Mouse (Mus musculus): ENCODE results near the gene Magi2. TPM values are rescaled to one million over a fixed set of nuclear protein-coding genes. Genes with fewer than 3 reads are reported as not detected.
"Not testable (repeated sequence)": the region's sequence is repeated elsewhere in the genome, so short reads cannot be mapped to it uniquely, and the experiment has no call there.

Magi2 gene
- polyA plus RNA-seq, 1 experiment from 2014 or later, result 2.7 TPM

DNA sequence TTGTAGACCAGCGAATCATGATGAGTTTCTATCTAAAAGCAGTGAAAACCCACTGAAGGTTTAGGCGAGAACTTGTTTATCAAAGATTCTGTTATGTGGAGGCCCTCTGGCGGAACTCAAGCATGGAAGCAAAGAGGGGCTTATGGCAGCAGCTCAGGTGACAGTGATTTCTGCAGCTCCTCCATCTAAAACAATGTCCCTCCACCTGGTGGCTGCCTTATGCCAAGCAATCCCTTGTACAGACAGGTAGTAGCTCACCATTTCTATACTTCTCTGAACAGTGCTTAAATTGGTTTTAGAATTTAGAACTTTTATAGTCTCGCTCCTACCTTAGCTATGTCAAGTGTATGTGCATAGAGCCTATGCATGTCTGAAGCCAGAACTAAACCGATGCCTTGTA, 1472.3 kb downstream of the Magi2 start:
- Histone ChIP-seq H3K27ac (no peak overlapping the region), H3K36me3 (no peaks in the 10 kb centered on the region), H3K4me1 (peaks cover 6% of the 10 kb centered on the region; the same call in 1 of the 2 replicates), H3K9me3 (no peaks in the 10 kb centered on the region), H3K4me2 (no peak overlapping the region), H3K9ac (no peak overlapping the region), H3K4me3 (no peak overlapping the region), H3K27me3 (no peaks in the 10 kb centered on the region)
- 71% methylated on average over 5 of the region's 5 CpGs for WGBS
- ATAC-seq (ENCODE audit: borderline replicate concordance, extremely low read depth, low FRiP score, low TSS enrichment), result no peak

DNA sequence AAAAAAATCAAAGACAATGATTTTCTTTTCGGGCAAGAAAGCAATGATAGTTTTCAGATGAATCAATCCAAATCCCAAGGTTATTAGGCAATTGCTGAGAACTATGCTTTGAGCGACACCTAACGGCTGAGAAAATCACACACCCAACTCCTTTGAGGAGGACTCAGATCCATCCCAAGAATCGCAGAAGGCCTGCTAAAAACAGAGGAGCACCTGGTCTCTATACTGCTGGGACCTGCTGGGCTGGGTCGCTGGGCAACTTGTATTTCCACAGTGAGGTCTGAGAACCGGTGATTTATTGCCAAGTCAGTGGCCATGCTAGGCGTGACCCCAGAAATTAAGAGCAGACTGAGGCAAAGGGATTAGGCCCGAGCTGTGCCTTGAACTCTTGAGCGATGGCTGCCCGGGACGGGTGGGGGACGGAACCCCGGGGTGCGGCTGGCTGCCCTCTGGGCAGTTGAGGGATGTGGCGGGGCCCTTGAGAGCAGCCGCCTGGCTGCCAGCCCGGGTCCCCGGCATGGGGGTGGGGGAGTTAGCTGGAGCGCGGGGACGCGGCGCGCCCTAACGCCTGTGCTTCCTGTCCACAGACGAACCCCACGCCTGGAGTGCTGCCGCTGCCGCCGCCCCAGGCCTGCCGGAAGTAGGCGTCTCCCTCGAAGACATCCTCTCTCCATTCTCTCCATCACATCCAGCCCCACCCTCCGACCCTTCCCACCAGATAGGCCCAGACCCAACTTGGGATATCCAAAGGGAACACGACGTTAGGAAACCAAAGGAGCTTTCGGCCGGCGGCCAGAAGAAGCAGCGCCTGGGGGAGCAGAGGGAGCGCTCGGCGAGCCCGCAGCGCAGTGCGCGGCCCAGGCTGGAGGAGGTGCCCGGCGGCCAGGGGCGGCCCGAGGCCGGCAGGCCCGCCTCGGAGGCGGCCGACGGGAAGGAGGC, 1474.9 kb downstream of the Magi2 start:
- peak; percentile 96 for ATAC-seq (ENCODE audit: borderline replicate concordance, extremely low read depth, low FRiP score, low TSS enrichment)
- under 1% methylated on average over 54 of the region's 57 CpGs for WGBS
- peaks cover 6% of the 10 kb centered on the region; the same call in 1 of the 2 replicates for H3K4me1 ChIP-seq

DNA sequence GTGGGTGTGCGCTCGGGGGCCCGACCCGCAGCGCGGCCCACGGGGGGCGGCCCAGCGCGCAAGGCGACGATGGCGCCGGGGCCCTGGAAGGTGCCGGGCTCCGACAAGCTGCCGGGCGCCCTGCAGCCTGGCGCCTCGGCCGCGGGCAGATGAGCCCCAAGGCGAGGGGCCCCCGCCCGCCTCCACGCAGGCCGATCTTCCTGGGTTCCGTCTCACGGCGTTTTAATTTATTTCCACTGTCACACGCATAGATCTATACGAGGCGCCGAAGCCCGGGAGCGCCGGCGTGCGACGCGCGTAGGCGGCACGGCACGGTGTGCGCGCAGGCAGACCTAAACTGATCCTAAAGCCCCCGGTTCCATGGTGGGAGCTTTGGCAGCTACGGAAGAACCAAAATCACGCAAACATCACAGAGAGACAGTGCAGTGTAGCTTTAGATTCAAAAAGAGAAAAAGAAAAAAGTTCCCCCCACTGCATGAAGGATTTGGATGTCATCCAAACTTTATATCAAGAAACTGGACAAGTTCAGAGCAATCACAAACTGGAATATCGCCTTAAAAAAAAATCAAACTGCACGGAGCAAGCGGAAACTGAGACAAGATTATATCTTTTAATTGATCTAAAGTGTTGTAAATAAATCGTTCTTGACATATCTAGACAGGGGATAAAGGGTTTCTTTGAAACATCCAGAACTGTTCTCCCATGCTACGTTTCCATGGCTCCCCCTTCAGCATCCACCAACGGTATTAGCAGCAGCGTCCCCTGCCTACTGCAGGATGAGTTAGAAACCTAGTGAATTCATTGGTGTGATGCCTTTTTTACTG, 1475.9 kb downstream of the Magi2 start:
- peak overlapping the region; percentile 81 for H3K4me3 ChIP-seq
- WGBS, result under 1% methylated on average over 43 of the region's 57 CpGs

More for the DNA sequence above, 1474.9 kb downstream of the Magi2 start:
- Histone ChIP-seq H3K27me3 (no peaks in the 10 kb centered on the region), H3K9ac (peak overlapping the region; percentile 83), H3K4me2 (peak overlapping the region; percentile 92), H3K27ac (peak overlapping the region; percentile 99), H3K36me3 (no peaks in the 10 kb centered on the region), H3K9me3 (no peaks in the 10 kb centered on the region), H3K4me3 (peak overlapping the region; percentile 81)

DNA sequence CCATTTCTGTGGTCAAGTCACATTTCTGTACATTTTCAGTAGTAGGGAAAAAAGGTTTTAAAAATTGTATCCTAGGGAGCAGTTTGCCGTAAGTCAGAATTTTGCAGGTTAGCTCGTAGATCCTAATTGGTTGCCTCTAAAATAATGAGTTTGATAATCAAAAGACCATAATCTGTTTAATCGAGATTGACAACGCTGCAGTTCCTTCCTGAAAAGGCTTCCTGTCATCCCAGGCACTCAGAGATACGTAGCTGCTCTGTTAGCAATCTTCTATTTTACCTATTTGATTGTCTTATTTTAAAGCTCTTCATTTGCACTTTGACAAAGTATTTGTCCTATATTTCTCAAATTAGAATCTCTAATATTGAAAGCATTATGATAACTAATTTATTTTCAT, 1476.5 kb downstream of the Magi2 start:
- Histone ChIP-seq H3K27me3 (no peaks in the 10 kb centered on the region), H3K4me3 (peak overlapping the region; percentile 81), H3K9ac (no peak overlapping the region), H3K4me1 (peaks cover 6% of the 10 kb centered on the region; the same call in 1 of the 2 replicates), H3K9me3 (no peaks in the 10 kb centered on the region), H3K36me3 (no peaks in the 10 kb centered on the region), H3K27ac (no peak overlapping the region), H3K4me2 (peak overlapping the region; percentile 92)
- ATAC-seq (ENCODE audit: borderline replicate concordance, extremely low read depth, low FRiP score, low TSS enrichment), result no peak
- 66% methylated on average over 5 of the region's 5 CpGs for WGBS

More for the DNA sequence above, 1475.9 kb downstream of the Magi2 start:
- H3K9ac ChIP-seq, result peak overlapping the region; percentile 83
- H3K27ac ChIP-seq, result peak overlapping the region; percentile 99
- H3K4me1 ChIP-seq, result peaks cover 6% of the 10 kb centered on the region; the same call in 1 of the 2 replicates
- peak overlapping the region; percentile 92 for H3K4me2 ChIP-seq
- H3K27me3 ChIP-seq, result no peaks in the 10 kb centered on the region
- no peaks in the 10 kb centered on the region for H3K9me3 ChIP-seq
- H3K36me3 ChIP-seq, result no peaks in the 10 kb centered on the region
- peak; percentile 33 for ATAC-seq (ENCODE audit: borderline replicate concordance, extremely low read depth, low FRiP score, low TSS enrichment)

DNA sequence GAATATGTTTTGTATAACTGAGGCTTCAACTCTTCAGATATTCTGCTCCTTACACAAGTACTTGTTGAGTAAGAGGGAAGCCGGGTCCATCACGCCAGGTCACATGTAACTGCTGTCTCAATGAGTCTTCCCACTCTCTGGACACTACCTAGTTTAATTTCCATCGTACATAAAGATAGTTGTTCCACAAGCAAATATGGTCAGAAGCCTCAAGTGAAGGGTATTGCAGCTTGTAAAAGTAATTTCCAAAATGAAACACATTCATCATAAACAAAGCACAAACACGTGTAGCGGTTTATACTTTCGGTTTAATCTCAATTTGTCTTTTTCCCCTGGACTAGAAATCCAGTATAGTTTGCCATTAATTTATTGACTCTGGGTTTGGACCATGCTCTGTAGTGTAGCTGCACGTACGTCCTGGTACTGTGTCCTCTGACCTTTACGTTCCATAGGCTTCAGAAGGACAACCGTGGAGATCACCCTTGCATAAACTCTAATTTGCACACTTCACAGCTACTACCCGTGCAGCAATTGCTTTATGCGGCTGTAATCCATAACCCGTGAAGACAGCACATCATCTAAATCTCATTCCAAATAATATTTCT, 1477.2 kb downstream of the Magi2 start:
- H3K9ac ChIP-seq, result no peak overlapping the region
- peaks cover 6% of the 10 kb centered on the region; the same call in 1 of the 2 replicates for H3K4me1 ChIP-seq
- ATAC-seq (ENCODE audit: borderline replicate concordance, extremely low read depth, low FRiP score, low TSS enrichment), result no peak
- 87% methylated on average over 13 of the region's 13 CpGs for WGBS
- no peaks in the 10 kb centered on the region for H3K36me3 ChIP-seq
- H3K4me3 ChIP-seq, result no peak overlapping the region
- no peak overlapping the region for H3K4me2 ChIP-seq
- no peaks in the 10 kb centered on the region for H3K9me3 ChIP-seq
- no peak overlapping the region for H3K27ac ChIP-seq
- H3K27me3 ChIP-seq, result no peaks in the 10 kb centered on the region

DNA sequence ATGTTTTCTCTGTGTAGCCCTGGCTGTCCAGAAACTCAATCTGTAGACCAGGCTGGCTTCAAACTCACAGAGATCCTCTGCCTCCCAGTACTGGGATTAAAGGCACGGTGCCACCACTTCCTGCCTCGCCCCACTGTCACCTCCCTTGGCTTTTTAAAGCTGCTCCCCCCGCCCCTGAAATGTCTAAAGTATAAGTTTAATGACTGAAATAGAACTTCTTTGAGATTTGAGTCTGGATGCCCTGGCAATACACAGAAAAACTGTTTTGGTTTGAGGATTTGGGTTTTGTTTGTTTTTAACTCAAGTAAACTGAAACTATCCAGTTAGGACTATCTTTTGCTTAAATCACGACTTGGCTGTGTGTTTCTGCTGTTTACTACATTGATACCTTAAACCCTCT, 1478.0 kb downstream of the Magi2 start:
- Histone ChIP-seq H3K27ac (no peak overlapping the region), H3K36me3 (no peaks in the 10 kb centered on the region), H3K4me3 (no peak overlapping the region), H3K27me3 (no peaks in the 10 kb centered on the region), H3K4me1 (peaks cover 6% of the 10 kb centered on the region; the same call in 1 of the 2 replicates), H3K9me3 (no peaks in the 10 kb centered on the region), H3K4me2 (no peak overlapping the region), H3K9ac (no peak overlapping the region)
- no peak for ATAC-seq (ENCODE audit: borderline replicate concordance, extremely low read depth, low FRiP score, low TSS enrichment)
- 49% methylated on average over 4 of the region's 4 CpGs for WGBS

DNA sequence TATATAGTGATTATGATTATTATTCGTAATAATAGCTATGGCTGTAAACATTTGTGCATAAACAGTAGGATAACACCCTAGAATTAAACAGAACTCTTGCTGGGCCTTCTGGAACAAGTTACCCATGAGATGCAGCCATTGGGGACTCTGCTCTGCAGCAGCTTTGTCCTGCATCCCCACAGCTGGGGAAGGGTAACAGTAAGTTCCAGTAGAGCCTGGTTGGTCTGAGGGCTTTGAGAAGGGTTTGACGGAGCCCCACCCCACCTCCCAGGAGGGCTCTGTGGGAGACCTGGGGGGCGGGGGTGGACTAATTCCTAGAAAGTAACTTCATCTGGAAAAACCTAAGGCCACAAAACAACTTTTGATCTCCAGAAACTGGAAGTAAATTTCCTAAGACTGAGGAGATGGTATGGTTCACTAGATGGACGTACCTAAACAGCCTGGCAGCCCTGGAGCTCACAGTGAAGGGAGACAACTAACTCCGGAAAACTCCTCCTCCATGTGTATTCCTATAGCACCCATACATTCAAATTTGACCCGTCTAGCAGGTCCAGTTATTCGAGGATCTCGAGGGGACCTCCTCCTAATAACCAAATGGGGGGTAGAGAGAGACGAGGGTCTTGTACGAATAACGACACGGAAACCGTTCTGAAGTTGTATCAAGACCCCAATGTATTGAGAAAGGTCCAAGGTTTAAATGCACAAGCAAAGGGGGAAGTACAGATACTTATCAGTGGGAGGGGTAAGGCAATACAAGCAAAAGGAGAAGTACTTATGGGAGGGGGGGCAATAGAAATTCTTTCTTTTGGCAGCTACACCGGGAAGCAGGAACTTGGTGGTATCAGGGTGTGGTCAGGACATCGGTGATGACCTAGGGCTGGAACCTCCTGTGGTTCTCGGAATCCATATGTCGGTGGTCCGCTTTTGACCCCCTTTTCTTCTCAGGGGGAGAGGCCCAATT, 1479.8 kb downstream of the Magi2 start:
- not testable (repeated sequence) for H3K27me3 ChIP-seq; H3K4me3 ChIP-seq; H3K9ac ChIP-seq; H3K4me1 ChIP-seq; H3K9me3 ChIP-seq; H3K27ac ChIP-seq; ATAC-seq (ENCODE audit: borderline replicate concordance, extremely low read depth, low FRiP score, low TSS enrichment); H3K36me3 ChIP-seq; H3K4me2 ChIP-seq
- 89% methylated on average over 14 of the region's 18 CpGs for WGBS

DNA sequence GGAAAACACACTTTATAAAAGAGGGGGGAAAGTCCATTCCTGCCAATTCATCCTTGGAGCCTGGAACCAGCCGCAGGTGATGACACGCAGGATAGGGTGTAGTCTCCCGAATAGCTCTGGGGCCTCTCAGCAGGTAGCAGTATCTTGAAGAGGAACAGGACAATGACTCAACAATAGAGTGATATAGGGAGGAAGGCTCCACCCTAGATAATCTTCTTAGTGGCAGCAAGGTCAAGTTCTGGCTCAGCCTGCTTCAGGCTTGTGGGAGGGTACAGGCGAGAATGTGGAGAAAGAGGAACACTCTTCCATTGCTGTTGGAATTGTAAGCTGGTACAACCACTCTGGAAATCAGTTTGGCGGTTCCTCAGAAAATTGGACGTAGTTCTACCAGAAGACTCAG, 1484.0 kb downstream of the Magi2 start:
- not testable (repeated sequence) for H3K36me3 ChIP-seq; ATAC-seq (ENCODE audit: borderline replicate concordance, extremely low read depth, low FRiP score, low TSS enrichment); H3K4me3 ChIP-seq; H3K9ac ChIP-seq; H3K4me1 ChIP-seq; H3K27me3 ChIP-seq; H3K27ac ChIP-seq; H3K4me2 ChIP-seq; H3K9me3 ChIP-seq
- WGBS, result 90% methylated on average over 6 of the region's 6 CpGs

DNA sequence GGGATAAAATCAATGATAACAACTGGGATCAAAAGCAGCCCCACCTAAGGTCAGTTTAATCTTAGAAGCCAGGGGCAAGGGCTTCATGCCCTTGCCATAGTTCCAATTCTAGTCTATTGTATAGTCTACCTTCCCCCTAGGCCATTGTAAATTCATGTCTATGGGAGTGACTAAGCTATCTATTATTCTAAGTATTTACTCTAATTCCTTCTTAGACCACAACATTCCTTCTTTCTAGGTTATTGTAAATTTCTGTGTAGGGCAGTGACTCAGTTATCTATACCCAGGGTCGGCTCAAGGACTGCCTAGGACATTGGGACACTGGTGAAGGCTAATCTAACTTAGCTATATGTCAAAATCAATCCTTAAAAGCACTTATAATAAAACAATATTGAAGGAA, 1487.8 kb downstream of the Magi2 start:
- not testable (repeated sequence) for H3K27ac ChIP-seq; H3K4me2 ChIP-seq; H3K27me3 ChIP-seq; H3K4me1 ChIP-seq; H3K9me3 ChIP-seq; H3K4me3 ChIP-seq; H3K36me3 ChIP-seq; ATAC-seq (ENCODE audit: borderline replicate concordance, extremely low read depth, low FRiP score, low TSS enrichment); H3K9ac ChIP-seq
- 81% methylated on average over 1 of the region's 1 CpGs for WGBS

DNA sequence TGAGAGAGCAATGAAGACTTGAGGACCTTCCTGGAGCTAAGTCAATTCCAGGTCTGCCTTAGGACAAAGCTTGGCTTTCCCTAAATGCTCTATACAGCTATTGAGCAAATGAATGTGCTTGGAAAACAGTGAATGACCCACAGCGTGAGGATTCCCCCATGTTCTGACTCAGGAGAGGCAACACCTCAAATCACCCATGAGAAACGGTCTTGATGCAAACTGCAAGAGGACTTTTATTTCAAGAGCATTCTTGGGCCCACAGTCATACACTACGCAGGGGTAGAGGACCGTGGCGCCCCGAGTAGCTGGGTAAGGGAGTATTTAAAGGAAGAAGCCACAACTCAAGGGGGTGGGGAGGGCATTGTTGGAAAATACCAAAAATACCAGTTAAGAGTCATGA, 1489.1 kb downstream of the Magi2 start:
- not testable (repeated sequence) for ATAC-seq (ENCODE audit: borderline replicate concordance, extremely low read depth, low FRiP score, low TSS enrichment); H3K36me3 ChIP-seq; H3K4me2 ChIP-seq; H3K9ac ChIP-seq; H3K4me3 ChIP-seq; H3K27me3 ChIP-seq; H3K27ac ChIP-seq; H3K4me1 ChIP-seq; H3K9me3 ChIP-seq
- 86% methylated on average over 6 of the region's 6 CpGs for WGBS
